Mouse (Mus musculus): ENCODE results near the gene Rhob. TPM values are rescaled to one million over a fixed set of nuclear protein-coding genes. Genes with fewer than 3 reads are reported as not detected.
A peak's percentile ranks its signal among the peaks of the same experiment; 100 is the strongest.

The Rhob gene
- polyA plus RNA-seq, 1 experiment from 2014 or later: 52.1 TPM

DNA sequence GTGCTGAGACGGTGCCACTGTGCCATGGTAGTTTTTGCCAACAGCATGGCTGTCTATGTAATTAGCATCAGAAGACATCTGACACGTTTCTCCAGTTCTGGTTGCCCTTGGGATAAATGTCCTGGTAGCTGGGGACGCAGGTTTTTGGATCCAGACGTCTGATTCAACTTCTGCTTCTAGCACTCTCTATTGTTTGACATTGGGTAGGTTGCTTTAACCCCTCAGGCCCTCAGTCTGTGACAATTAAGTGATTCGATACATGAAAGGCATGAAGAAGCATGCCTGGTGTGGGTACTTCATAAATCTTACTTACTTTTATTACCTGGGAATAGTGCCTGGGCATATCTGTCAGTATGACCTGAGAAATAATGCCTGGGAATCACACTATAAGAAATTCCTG lies 24.3 kb upstream of the Rhob start:
- Histone ChIP-seq H3K27me3 (no peaks in the 10 kb centered on the region), H3K9me3 (no peaks in the 10 kb centered on the region), H3K4me1 (peaks cover 6% of the 10 kb centered on the region; the same call in 1 of the 2 replicates), H3K4me2 (no peak overlapping the region), H3K36me3 (no peaks in the 10 kb centered on the region), H3K27ac (no peak overlapping the region), H3K4me3 (no peak overlapping the region), H3K9ac (no peak overlapping the region)
- WGBS: 59% methylated on average over 5 of the region's 5 CpGs
- ATAC-seq (ENCODE audit: borderline replicate concordance, extremely low read depth, low FRiP score, low TSS enrichment): no peak

DNA sequence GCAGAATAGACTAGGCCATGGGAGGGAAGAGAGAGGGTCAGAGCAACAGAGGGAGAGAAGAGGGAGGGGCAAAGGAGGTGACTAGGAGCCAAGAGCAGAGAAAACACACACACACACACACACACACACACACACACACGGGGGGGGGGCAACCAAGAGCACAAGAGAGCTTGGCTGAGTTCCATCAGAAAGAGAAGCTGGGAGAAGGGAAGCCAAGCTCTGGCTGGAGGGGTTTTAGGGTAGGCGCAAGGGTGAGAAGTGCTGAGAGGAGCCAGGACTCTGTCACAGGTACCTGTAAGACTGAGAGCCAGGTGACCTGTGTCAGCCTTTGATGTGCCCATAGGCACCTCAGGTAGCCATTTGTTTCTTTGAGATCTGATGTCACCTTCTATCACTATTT lies 22.9 kb upstream of the Rhob start:
- WGBS: 87% methylated on average over 1 of the region's 2 CpGs
- H3K4me3 ChIP-seq: no peak overlapping the region
- no peak overlapping the region for H3K27ac ChIP-seq
- no peaks in the 10 kb centered on the region for H3K36me3 ChIP-seq
- peaks cover 6% of the 10 kb centered on the region; the same call in 1 of the 2 replicates for H3K4me1 ChIP-seq
- H3K9ac ChIP-seq: no peak overlapping the region
- no peak overlapping the region for H3K4me2 ChIP-seq
- H3K9me3 ChIP-seq: no peaks in the 10 kb centered on the region
- no peaks in the 10 kb centered on the region for H3K27me3 ChIP-seq
- no peak for ATAC-seq (ENCODE audit: borderline replicate concordance, extremely low read depth, low FRiP score, low TSS enrichment)

DNA sequence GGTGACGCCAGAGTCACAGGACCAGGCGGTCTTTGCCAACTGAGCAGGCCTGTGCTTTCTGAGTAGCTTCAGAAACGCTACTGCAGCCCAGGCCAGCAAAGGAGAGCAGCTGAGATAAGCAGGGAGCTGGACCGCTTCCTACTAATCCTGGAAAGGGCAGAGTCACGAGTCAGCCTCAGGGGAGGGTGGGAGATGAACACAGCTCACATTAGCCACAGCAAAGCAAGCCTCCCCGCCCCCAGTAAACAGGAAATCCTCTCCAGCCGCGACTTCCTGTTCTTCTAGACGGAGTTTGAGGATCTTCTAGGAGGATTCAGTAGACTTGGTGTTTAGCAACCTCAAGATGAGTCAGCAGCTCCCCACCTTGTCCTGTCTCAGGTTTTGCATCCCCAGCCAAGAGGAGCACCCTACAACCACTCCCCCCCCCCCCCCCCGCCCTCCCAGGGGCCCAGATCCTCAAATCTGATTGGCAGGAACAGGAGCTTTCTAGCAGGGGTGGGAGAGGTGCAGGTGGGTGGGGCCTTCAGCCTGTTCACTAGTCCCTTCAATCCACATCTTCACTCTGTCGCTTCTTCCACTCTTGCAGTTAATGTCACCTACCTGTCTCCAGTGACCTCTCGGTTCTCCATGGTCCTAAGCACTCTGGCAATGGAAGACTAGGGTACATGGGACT lies 21.7 kb upstream of the Rhob start:
- 35% methylated on average over 11 of the region's 12 CpGs for WGBS
- no peak overlapping the region for H3K27ac ChIP-seq
- no peak overlapping the region for H3K9ac ChIP-seq
- peak; percentile 71 for ATAC-seq (ENCODE audit: borderline replicate concordance, extremely low read depth, low FRiP score, low TSS enrichment)
- no peak overlapping the region for H3K4me3 ChIP-seq
- H3K27me3 ChIP-seq: no peaks in the 10 kb centered on the region
- H3K4me1 ChIP-seq: peaks cover 6% of the 10 kb centered on the region; the same call in 1 of the 2 replicates
- no peaks in the 10 kb centered on the region for H3K36me3 ChIP-seq
- 0 out of 2 replicates have a peak overlapping the region, but pooled peaks have one; percentile 3 for H3K4me2 ChIP-seq
- H3K9me3 ChIP-seq: no peaks in the 10 kb centered on the region

DNA sequence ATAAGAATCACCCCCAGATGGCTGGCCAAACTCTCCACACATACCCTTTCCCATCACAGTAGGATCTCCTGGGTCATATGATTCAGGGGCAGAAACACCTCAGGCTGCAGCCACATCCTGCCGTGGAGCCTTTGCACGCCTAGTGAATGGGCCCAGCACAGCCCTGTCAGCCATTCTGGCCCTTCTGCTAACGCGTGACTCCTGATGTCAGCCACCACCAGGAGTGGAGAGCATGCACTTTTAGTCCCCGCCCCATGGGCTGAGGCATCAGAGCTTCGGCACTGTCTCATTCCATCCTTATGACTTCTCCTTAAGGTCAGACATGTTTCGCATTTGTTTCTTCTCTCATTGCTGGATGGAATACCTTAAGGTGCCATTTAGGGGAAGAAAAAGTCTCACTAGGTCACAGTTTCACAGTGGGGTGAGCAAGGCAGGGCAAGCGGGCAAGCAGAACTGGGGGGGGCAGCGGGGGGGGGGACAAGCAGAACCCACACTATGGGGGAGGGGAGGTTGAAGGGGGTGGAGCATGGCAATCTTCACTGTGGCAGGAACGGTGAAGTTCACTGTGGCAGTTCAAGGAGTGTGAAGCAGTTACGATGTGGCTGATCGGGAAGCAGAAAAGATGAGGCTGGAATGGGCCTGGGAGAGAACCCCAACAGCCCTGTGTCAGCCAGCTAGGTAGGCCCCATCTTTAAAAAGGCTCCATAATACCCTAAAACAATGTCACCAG lies 19.8 kb upstream of the Rhob start:
- Histone ChIP-seq H3K9ac (no peak overlapping the region), H3K36me3 (no peaks in the 10 kb centered on the region), H3K27ac (no peak overlapping the region), H3K9me3 (no peaks in the 10 kb centered on the region), H3K4me3 (no peak overlapping the region), H3K4me1 (peaks cover 6% of the 10 kb centered on the region; the same call in 1 of the 2 replicates), H3K27me3 (no peaks in the 10 kb centered on the region), H3K4me2 (no peak overlapping the region)
- 50% methylated on average over 12 of the region's 12 CpGs for WGBS
- no peak for ATAC-seq (ENCODE audit: borderline replicate concordance, extremely low read depth, low FRiP score, low TSS enrichment)

DNA sequence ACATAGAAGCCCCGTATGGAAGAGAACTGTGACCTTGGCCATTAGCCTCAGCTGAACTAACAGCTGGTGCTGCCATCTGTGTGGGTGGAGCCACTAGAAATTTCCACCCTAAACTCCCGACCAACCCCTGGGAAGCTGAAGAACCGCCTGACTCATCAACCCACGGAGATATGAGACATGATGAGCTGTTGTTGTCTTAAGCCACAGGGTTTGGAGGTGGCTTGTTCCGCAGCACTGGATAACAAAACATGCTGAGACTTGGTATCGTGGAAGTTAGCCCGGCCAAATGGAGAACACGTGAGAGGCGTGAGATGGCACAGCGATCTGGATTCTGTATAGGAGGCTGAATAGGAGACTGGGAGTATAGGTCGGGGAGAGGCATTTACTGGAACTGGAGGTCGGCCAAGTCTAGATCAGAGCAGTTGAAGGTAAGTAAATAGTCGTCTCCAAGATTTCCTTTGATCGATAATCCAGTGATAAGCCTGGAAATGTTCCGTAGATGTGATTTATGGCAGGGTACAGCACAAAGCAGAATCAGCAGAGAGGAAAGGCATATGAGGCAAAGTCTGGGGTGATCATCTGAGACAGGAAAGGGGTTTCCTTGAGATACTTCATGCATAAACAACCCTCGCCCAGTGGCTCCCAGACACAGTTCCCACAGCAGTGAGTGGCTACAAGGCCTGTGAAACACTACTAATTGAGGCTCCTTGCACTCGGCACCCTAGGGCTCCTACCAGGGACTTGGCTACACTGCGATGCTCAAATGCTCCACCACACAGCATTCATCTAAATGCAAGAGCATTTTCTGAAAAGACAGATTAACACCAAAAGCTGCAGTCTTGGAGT lies 11.5 kb upstream of the Rhob start:
- no peaks in the 10 kb centered on the region for H3K9me3 ChIP-seq
- peak; percentile 46; the same call in 1 of the 2 replicates for ATAC-seq (ENCODE audit: borderline replicate concordance, extremely low read depth, low FRiP score, low TSS enrichment)
- WGBS: 54% methylated on average over 18 of the region's 18 CpGs
- H3K36me3 ChIP-seq: no peaks in the 10 kb centered on the region
- no peaks in the 10 kb centered on the region for H3K27me3 ChIP-seq
- no peak overlapping the region for H3K9ac ChIP-seq
- no peak overlapping the region for H3K4me3 ChIP-seq
- H3K27ac ChIP-seq: no peak overlapping the region
- H3K4me1 ChIP-seq: peaks cover 9% of the 10 kb centered on the region; the same call in 1 of the 2 replicates
- H3K4me2 ChIP-seq: no peak overlapping the region

DNA sequence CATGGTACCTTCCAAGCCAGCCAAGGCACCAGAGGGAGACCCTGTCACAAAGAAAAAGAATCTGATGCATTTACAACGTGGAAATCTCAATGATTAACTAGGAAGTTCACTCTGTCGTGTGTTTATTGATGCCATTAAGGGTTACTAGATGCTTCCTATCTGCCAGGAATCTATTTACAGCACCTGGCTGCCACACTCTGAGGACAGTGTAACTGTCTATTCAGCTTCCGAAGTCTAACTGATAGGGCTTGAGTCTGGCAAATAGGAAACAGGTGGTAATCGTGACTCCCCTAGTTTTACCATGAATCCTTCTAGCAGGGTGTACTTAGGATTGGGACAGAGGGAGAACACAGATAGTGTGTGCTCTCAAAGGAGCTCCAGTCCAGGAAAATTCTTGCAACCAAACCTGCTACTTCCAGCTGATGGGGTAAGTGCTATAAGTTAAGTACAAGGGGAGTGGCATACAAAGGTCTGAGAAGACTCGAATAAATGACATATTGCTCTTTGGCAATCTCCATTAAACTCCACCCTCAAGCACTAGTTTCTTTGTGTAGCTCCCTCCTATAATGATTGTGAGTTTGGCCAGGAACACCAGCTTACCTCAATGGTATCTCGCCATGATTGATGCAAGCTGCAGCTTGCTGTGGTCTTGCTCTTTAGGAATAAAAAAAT lies 10.6 kb upstream of the Rhob start:
- H3K9me3 ChIP-seq: no peaks in the 10 kb centered on the region
- no peaks in the 10 kb centered on the region for H3K36me3 ChIP-seq
- H3K27me3 ChIP-seq: no peaks in the 10 kb centered on the region
- 58% methylated on average over 6 of the region's 6 CpGs for WGBS
- no peak for ATAC-seq (ENCODE audit: borderline replicate concordance, extremely low read depth, low FRiP score, low TSS enrichment)
- H3K4me2 ChIP-seq: no peak overlapping the region
- H3K27ac ChIP-seq: no peak overlapping the region
- no peak overlapping the region for H3K4me3 ChIP-seq
- peaks cover 9% of the 10 kb centered on the region; the same call in 1 of the 2 replicates for H3K4me1 ChIP-seq
- no peak overlapping the region for H3K9ac ChIP-seq

DNA sequence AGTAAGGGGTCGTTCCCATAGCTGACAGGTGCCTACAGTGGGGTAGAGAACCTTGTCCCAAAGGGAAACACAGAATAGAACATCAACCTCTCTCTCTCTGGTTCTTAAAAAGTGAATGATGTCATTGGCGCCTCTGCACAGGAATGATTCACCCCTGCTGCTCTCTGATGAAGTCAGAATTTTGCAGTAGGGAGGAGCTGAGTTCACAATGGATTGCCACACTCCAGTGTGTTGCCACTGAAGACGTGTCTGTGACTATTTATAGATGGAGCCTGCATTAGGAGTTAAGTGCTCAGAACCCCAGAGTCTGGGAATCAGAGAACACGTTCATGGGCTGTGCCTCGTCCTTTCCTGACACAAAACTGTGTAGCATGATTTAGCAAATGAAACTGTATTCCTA lies 9.9 kb upstream of the Rhob start:
- H3K9ac ChIP-seq: no peak overlapping the region
- no peak overlapping the region for H3K4me2 ChIP-seq
- H3K4me3 ChIP-seq: no peak overlapping the region
- no peaks in the 10 kb centered on the region for H3K36me3 ChIP-seq
- H3K27ac ChIP-seq: no peak overlapping the region
- 56% methylated on average over 5 of the region's 5 CpGs for WGBS
- H3K4me1 ChIP-seq: peaks cover 9% of the 10 kb centered on the region; the same call in 1 of the 2 replicates
- H3K9me3 ChIP-seq: no peaks in the 10 kb centered on the region
- no peaks in the 10 kb centered on the region for H3K27me3 ChIP-seq
- no peak for ATAC-seq (ENCODE audit: borderline replicate concordance, extremely low read depth, low FRiP score, low TSS enrichment)

DNA sequence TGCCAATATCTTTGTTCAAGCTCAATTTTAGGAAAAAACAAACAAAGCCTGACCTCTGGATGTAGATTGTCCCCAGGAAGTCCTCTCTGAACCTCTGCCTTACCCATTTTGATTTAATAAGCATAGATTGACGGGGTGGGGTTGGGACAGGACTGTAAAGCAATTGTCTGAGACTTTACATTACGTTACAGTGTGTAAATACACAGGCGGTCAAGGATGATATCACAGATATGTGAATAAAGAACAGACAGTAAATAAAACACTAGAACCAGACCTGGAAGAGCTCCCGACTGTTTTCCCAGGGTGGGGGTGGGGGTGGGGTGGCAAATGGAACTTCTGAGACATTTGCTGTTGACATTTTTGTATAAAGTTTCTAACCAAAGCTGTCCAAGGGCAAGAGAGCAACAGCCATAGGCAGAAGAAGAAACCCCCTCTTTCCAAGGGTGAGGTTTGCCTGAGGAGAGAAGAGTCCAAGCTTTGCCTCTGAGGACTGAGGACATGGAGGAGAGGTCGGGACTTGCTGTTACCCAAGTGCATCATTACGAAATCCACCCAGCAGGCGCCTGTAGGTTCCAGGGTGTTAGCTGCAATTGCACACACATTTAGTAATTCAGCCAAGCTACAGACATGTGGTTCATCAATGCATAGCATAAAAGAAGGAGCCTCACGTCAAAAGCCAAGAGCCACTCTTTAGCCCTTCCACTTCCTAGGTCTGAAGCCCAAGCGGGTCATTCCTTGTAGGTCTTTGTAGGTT lies 7.3 kb upstream of the Rhob start:
- H3K4me2 ChIP-seq: no peak overlapping the region
- H3K9ac ChIP-seq: no peak overlapping the region
- H3K4me3 ChIP-seq: no peak overlapping the region
- H3K9me3 ChIP-seq: no peaks in the 10 kb centered on the region
- no peak overlapping the region for H3K27ac ChIP-seq
- H3K27me3 ChIP-seq: no peaks in the 10 kb centered on the region
- H3K4me1 ChIP-seq: peaks cover 11% of the 10 kb centered on the region; the same call in 1 of the 2 replicates
- 43% methylated on average over 9 of the region's 9 CpGs for WGBS
- no peaks in the 10 kb centered on the region for H3K36me3 ChIP-seq
- peak; percentile 28; the same call in 1 of the 2 replicates for ATAC-seq (ENCODE audit: borderline replicate concordance, extremely low read depth, low FRiP score, low TSS enrichment)

DNA sequence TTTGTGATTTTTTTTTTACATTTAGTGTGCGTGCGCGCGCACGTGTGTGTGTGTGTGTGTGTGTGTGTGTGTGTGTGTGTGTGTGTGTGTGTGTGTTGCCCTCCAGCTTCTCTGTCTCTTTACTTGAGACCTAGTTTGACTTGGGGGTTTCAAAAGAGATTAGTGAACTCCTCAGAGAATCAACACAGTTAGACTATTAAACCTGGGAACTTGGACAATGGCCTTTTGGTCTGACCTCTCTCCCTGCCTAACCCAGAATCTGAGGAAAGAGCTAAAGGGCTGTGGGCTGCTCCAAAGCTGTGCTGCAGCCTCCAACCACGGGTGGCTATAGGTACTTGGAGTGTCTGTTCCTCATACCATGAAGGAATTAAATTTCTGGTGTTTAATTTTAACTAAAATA lies 4.3 kb upstream of the Rhob start:
- Histone ChIP-seq H3K27ac (no peak overlapping the region), H3K9ac (no peak overlapping the region), H3K4me1 (peaks cover 21% of the 10 kb centered on the region), H3K4me3 (no peak overlapping the region), H3K27me3 (no peaks in the 10 kb centered on the region), H3K36me3 (no peaks in the 10 kb centered on the region), H3K4me2 (no peak overlapping the region), H3K9me3 (no peaks in the 10 kb centered on the region)
- ATAC-seq (ENCODE audit: borderline replicate concordance, extremely low read depth, low FRiP score, low TSS enrichment): no peak
- 83% methylated on average over 6 of the region's 6 CpGs for WGBS

DNA sequence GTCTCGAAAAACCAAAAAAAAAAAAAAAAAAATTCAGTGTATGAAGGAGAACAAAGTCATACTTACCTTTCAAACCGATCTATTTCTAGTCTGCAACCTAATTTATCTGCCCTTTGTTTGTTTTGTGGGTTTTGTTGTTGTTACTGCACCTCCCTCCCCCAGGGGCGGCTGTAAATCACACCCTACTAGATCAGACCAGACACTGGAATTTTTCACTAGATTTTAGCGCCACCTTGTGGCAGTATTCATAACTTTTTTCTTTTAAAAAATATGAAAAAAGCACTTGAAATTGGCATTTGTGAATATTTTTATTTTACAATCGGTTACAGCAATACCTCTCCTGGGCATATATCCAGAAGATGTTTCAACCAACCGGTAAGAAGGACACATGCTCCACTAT lies 2.7 kb upstream of the Rhob start:
- H3K4me2 ChIP-seq: no peak overlapping the region
- no peak overlapping the region for H3K9ac ChIP-seq
- H3K4me1 ChIP-seq: peaks cover 26% of the 10 kb centered on the region
- WGBS: 14% methylated on average over 6 of the region's 6 CpGs
- ATAC-seq (ENCODE audit: borderline replicate concordance, extremely low read depth, low FRiP score, low TSS enrichment): no peak
- H3K4me3 ChIP-seq: no peak overlapping the region
- H3K27me3 ChIP-seq: no peaks in the 10 kb centered on the region
- no peaks in the 10 kb centered on the region for H3K9me3 ChIP-seq
- no peaks in the 10 kb centered on the region for H3K36me3 ChIP-seq
- H3K27ac ChIP-seq: no peak overlapping the region

All from lung, embryonic 15.5 days (tissue).